Mouse (Mus musculus) monocyte, adult 59 days (primary cell): ENCODE results near the gene Sall2. TPM values are rescaled to one million over a fixed set of nuclear protein-coding genes. Genes with fewer than 3 reads are reported as not detected.

Source experiments
- total RNA-seq, 2 experiments: library from RNA; stranded (reverse); gene quantifications; one replicate each; pipeline ENCODE4 v1.2.4; 2023

Sall2 gene
- 1 to 10 TPM; 3.1 to 3.7 TPM for total RNA-seq

GRCm38 (mm10) chr14:52327910-52328812, at the start of gene Sall2:
TSS of gene Sall2 (minus strand) at chr14:52328762.

GRCm38 (mm10) chr14:52356308-52356707, 27.7 kb upstream of the Sall2 start, which contains the start of gene Olfr1513:
TSS of gene Olfr1513 (minus strand) at chr14:52356408.

GRCm38 (mm10) chr14:52304644-52305271, 23.8 kb downstream of the Sall2 start, which contains the start of gene Mettl3:
TSS of gene Mettl3 (minus strand) at chr14:52305128.

GRCm38 (mm10) chr14:52278932-52279746, 49.4 kb downstream of the Sall2 start, which contains the start of the genes Tox4 and Rab2b:
TSS of gene Tox4 (plus strand) at chr14:52279146.
TSS of gene Rab2b (minus strand) at chr14:52279545.

Other genes starting within 250 kb of the Sall2 start
- gene Hnrnpc, start 224.7 kb downstream of the Sall2 start, total RNA-seq = 100 to 1,000 TPM; 268 to 272 TPM
- 1 to 10 TPM; 1.2 to 1.4 TPM for gene Rpgrip1, start 218.1 kb downstream of the Sall2 start, total RNA-seq
- 10 to 100 TPM; 54.3 to 57.0 TPM for gene Supt16, start 131.3 kb downstream of the Sall2 start, total RNA-seq
- 100 to 1,000 TPM; 135 to 144 TPM for gene Chd8, start 71.0 kb downstream of the Sall2 start, total RNA-seq
- 100 to 1,000 TPM in 1 of 2 experiments, 10 to 100 TPM in 1; 89.5 to 107 TPM for gene Tox4, start 49.6 kb downstream of the Sall2 start, total RNA-seq
- gene Rab2b, start 49.2 kb downstream of the Sall2 start, total RNA-seq = 1 to 10 TPM; 8.5 to 10.0 TPM
- gene Mettl3, start 23.6 kb downstream of the Sall2 start, total RNA-seq = 10 to 100 TPM; 38.2 to 51.9 TPM
- not detected for gene Olfr1513, start 27.6 kb upstream of the Sall2 start, total RNA-seq
- gene Olfr1512, start 50.4 kb upstream of the Sall2 start, total RNA-seq = not detected
- gene Olfr1511, start 68.6 kb upstream of the Sall2 start, total RNA-seq = not detected
- gene Olfr1510, start 85.6 kb upstream of the Sall2 start, total RNA-seq = not detected
- gene Olfr1509, start 114.2 kb upstream of the Sall2 start, total RNA-seq = not detected
- not detected for gene Olfr1508, start 138.7 kb upstream of the Sall2 start, total RNA-seq
- not detected for gene Olfr1507, start 167.0 kb upstream of the Sall2 start, total RNA-seq